Mouse (Mus musculus) ovary, postnatal 14 days (tissue): ENCODE results near the gene Socs2.
"Not testable (repeated sequence)": the region's sequence is repeated elsewhere in the genome, so short reads cannot be mapped to it uniquely, and the experiment has no call there.

Source experiments
- DNase-seq: peaks from one replicate; pipeline ENCODE4 v3.0.0; 2022; ENCODE audit warnings: low spot score

Socs2 gene

GRCm38 (mm10) chr10:95392073-95392472 is 24.9 kb downstream of the Socs2 start:
- DNase-seq: no peak

- no peak for DNase-seq
Observed at GRCm38 (mm10) chr10:95390871-95391270, 26.1 kb downstream of the Socs2 start.

GRCm38 (mm10) chr10:95389805-95390204 is 27.2 kb downstream of the Socs2 start:
- DNase-seq: not testable (repeated sequence)

GRCm38 (mm10) chr10:95388821-95389477 is 28.0 kb downstream of the Socs2 start:
- no peak for DNase-seq

- DNase-seq: no peak
Observed at GRCm38 (mm10) chr10:95386527-95386926, 30.5 kb downstream of the Socs2 start.

GRCm38 (mm10) chr10:95385801-95386203 is 31.2 kb downstream of the Socs2 start:
- DNase-seq: no peak

- DNase-seq: no peak
Observed at GRCm38 (mm10) chr10:95385081-95385480, 31.9 kb downstream of the Socs2 start.

- no peak for DNase-seq
Observed at GRCm38 (mm10) chr10:95384446-95384845, 32.5 kb downstream of the Socs2 start.

- no peak for DNase-seq
Observed at GRCm38 (mm10) chr10:95373340-95373739, 43.6 kb downstream of the Socs2 start.

GRCm38 (mm10) chr10:95371942-95372341 is 45.0 kb downstream of the Socs2 start:
- no peak for DNase-seq

- no peak for DNase-seq
Observed at GRCm38 (mm10) chr10:95369190-95369589, 47.8 kb downstream of the Socs2 start.

- no peak for DNase-seq
Observed at GRCm38 (mm10) chr10:95368151-95368550, 48.8 kb downstream of the Socs2 start.

GRCm38 (mm10) chr10:95367661-95368089 is 49.3 kb downstream of the Socs2 start:
- DNase-seq: no peak

- DNase-seq: no peak
Observed at GRCm38 (mm10) chr10:95367241-95367640, 49.7 kb downstream of the Socs2 start.

- DNase-seq: no peak
Observed at GRCm38 (mm10) chr10:95362326-95362725, 54.7 kb downstream of the Socs2 start.

- DNase-seq: no peak
Observed at GRCm38 (mm10) chr10:95361260-95361841, 55.6 kb downstream of the Socs2 start.

- no peak for DNase-seq
Observed at GRCm38 (mm10) chr10:95360048-95360447, 56.9 kb downstream of the Socs2 start.

- DNase-seq: no peak
Observed at GRCm38 (mm10) chr10:95357721-95358120, 59.3 kb downstream of the Socs2 start.

- DNase-seq: no peak
Observed at GRCm38 (mm10) chr10:95356711-95357110, 60.3 kb downstream of the Socs2 start.

GRCm38 (mm10) chr10:95355678-95356268 is 61.2 kb downstream of the Socs2 start:
- no peak for DNase-seq

- DNase-seq: no peak
Observed at GRCm38 (mm10) chr10:95354673-95355072, 62.3 kb downstream of the Socs2 start.

- DNase-seq: no peak
Observed at GRCm38 (mm10) chr10:95354047-95354446, 62.9 kb downstream of the Socs2 start.

- no peak for DNase-seq
Observed at GRCm38 (mm10) chr10:95348457-95348856, 68.5 kb downstream of the Socs2 start.

- no peak for DNase-seq
Observed at GRCm38 (mm10) chr10:95347776-95348175, 69.2 kb downstream of the Socs2 start.
